Mouse (Mus musculus): ENCODE results near the gene Stip1. TPM values are rescaled to one million over a fixed set of nuclear protein-coding genes. Genes with fewer than 3 reads are reported as not detected.
A peak's percentile ranks its signal among the peaks of the same experiment; 100 is the strongest.

Gene Stip1
- total and polyA plus RNA-seq, 3 experiments = 178 to 314 (median 202) TPM

GRCm38 (mm10) chr19:6973581-6974190, 66.1 kb downstream of the Stip1 start:
- Histone ChIP-seq H3K27me3 (replicated peaks) (peaks cover 3% of the 10 kb centered on the region), H3K79me2 (replicated peaks; ENCODE audit: control insufficient read depth, extremely low read depth, insufficient read depth, poor library complexity, severe bottlenecking) (peaks cover 27% of the 10 kb centered on the region), H3K4me1 (ENCODE audit: control insufficient read depth in 1 of 2, insufficient read depth in 2 of 2) (peaks cover 19 to 61% of the 10 kb centered on the region in 2 experiments), H3K9me3 (replicated peaks; ENCODE audit: low read length) (no peaks in the 10 kb centered on the region), H3K36me3 (replicated peaks in 1 of 2; ENCODE audit: control insufficient read depth in 1 of 2, insufficient read depth in 1 of 2, low read length in 1 of 2) (peaks cover 12 to 23% of the 10 kb centered on the region in 2 experiments), H3K9ac (ENCODE audit: insufficient read depth, low read depth) (peak overlapping the region; percentile 73; the same call in 1 of the 2 replicates), H3K4me2 (ENCODE audit: insufficient read depth, low read depth, poor library complexity, severe bottlenecking) (peak overlapping the region; percentile 74), H3K4me3 (replicated peaks in 1 of 3; ENCODE audit: low read depth in 2 of 3, low read length in 2 of 3, poor library complexity in 1 of 3) (peak overlapping the region in 2 of 3 experiments; percentile 68 to 85), H3K27ac (ENCODE audit: insufficient read depth, low read depth) (no peak overlapping the region)
- no peak for DNase-seq (ENCODE audit: extremely low read depth)
- no peak for TF ChIP-seq TBP (conservative IDR thresholded peaks at IDR 0.05; ENCODE audit: low read depth, low read length)
- no peak for TF ChIP-seq HCFC1 (IDR thresholded peaks at IDR 0.05; ENCODE audit: low read depth, low read length)
- TF ChIP-seq IRF4 (IDR thresholded peaks at IDR 0.05; ENCODE audit: low read depth, low read length) = no peak
- TF ChIP-seq SIN3A (IDR thresholded peaks at IDR 0.05; ENCODE audit: low read length) = no peak
- no peak for TF ChIP-seq MEF2A (IDR thresholded peaks at IDR 0.05; ENCODE audit: borderline replicate concordance, low read depth, low read length)
- no peak for TF ChIP-seq ZC3H11A (IDR thresholded peaks at IDR 0.05; ENCODE audit: low read depth, low read length)
- TF ChIP-seq UBTF (IDR thresholded peaks at IDR 0.05; ENCODE audit: low read depth, low read length) = no peak
- TF ChIP-seq SMC3 (IDR thresholded peaks at IDR 0.05; ENCODE audit: low read depth, low read length) = no peak
- TF ChIP-seq USF2 (conservative IDR thresholded peaks at IDR 0.05; ENCODE audit: low read depth, low read length) = no peak
- no peak for TF ChIP-seq PAX5 (IDR thresholded peaks at IDR 0.05; ENCODE audit: low read length)
- TF ChIP-seq ZMIZ1 (IDR thresholded peaks at IDR 0.05; ENCODE audit: low read depth, low read length) = no peak
- TF ChIP-seq JUND (conservative IDR thresholded peaks at IDR 0.05; ENCODE audit: low read depth, low read length) = no peak
- no peak for TF ChIP-seq MXI1 (IDR thresholded peaks at IDR 0.05; ENCODE audit: low read depth, low read length)
- no peak for TF ChIP-seq POLR2A (IDR thresholded peaks at IDR 0.05; ENCODE audit: low read depth, low read length)
- dilution Hi-C loops (cut with MboI; ENCODE audit: extremely low pct_ligation_motif_present, extremely low pct_unique_long_range_greater_than_20kb, low sequenced_read_pairs) = no loop called here
- in situ Hi-C loops (cut with MboI; ENCODE audit: low pct_ligation_motif_present, low pct_unique_long_range_greater_than_20kb, low sequenced_read_pairs) = no loop called here

DNA sequence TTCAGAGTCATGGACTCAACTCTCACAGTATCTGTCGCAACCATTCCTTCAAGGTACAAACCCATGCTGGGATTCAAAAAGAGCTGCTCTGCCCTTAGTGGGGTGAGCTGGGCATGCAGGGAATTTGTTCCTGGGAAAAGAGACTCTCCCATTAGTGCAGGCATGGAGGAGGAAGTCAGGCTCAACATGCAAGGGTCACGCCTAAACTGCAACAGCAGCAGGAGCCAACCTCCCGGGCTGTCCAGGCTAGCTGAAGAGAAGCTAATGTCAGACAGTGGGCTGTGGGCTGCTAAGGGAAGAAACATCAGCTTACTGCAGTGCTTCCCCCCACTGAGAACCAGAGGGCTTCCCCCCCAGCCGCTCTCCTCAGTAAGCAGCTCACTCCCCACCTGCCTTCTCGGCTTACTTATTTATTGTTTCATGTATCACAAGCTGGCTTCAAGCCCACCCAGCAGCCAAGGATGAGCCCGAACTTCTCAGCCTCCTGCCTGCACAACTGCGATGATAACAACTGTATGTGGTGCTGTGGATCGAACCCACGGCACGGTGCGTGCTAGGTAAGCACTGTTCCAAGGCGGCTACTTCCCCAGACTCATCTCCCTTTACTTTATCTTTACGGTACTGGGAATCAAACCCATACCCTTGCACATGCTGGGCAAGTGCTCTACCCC, 67.4 kb downstream of the Stip1 start:
- H3K9me3 ChIP-seq (replicated peaks; ENCODE audit: low read length) = no peaks in the 10 kb centered on the region
- H3K79me2 ChIP-seq (replicated peaks; ENCODE audit: control insufficient read depth, extremely low read depth, insufficient read depth, poor library complexity, severe bottlenecking) = peaks cover 18% of the 10 kb centered on the region
- TF ChIP-seq USF2 (conservative IDR thresholded peaks at IDR 0.05; ENCODE audit: low read depth, low read length) (no peak), MEF2A (IDR thresholded peaks at IDR 0.05; ENCODE audit: borderline replicate concordance, low read depth, low read length) (no peak), GABPA (IDR thresholded peaks at IDR 0.05; ENCODE audit: insufficient replicate concordance, low read depth, low read length) (no peak), NRF1 (IDR thresholded peaks at IDR 0.05; ENCODE audit: low read depth, low read length) (no peak), UBTF (IDR thresholded peaks at IDR 0.05; ENCODE audit: low read depth, low read length) (no peak), MAFK (IDR thresholded peaks at IDR 0.05; ENCODE audit: insufficient replicate concordance, low read length) (no peak), POLR2A (IDR thresholded peaks at IDR 0.05; ENCODE audit: low read depth, low read length) (no peak), ZNF384 (IDR thresholded peaks at IDR 0.05; ENCODE audit: low read depth, low read length) (no peak), CHD2 (IDR thresholded peaks at IDR 0.05; ENCODE audit: low read length) (no peak), ZC3H11A (IDR thresholded peaks at IDR 0.05; ENCODE audit: low read depth, low read length) (no peak)
- peaks cover 12 to 59% of the 10 kb centered on the region in 2 experiments for H3K4me1 ChIP-seq (ENCODE audit: control insufficient read depth in 1 of 2, insufficient read depth in 2 of 2)
- H3K27ac ChIP-seq (ENCODE audit: insufficient read depth, low read depth) = no peak overlapping the region
- DNase-seq (ENCODE audit: extremely low read depth) = no peak
- H3K4me3 ChIP-seq (replicated peaks in 1 of 3; ENCODE audit: low read depth in 2 of 3, low read length in 2 of 3, poor library complexity in 1 of 3) = no peak overlapping the region
- peaks cover 3% of the 10 kb centered on the region for H3K27me3 ChIP-seq (replicated peaks)
- in situ Hi-C loops (cut with MboI; ENCODE audit: low pct_ligation_motif_present, low pct_unique_long_range_greater_than_20kb, low sequenced_read_pairs) (no loop called here), dilution Hi-C loops (cut with MboI; ENCODE audit: extremely low pct_ligation_motif_present, extremely low pct_unique_long_range_greater_than_20kb, low sequenced_read_pairs) (no loop called here)
- H3K36me3 ChIP-seq (replicated peaks in 1 of 2; ENCODE audit: control insufficient read depth in 1 of 2, insufficient read depth in 1 of 2, low read length in 1 of 2) = peaks cover 3 to 9% of the 10 kb centered on the region in 2 experiments
- no peak overlapping the region for H3K4me2 ChIP-seq (ENCODE audit: insufficient read depth, low read depth, poor library complexity, severe bottlenecking)
- no peak overlapping the region for H3K9ac ChIP-seq (ENCODE audit: insufficient read depth, low read depth)
